Mouse (Mus musculus): ENCODE measurements around the gene Sct. TPM values are rescaled to one million over a fixed set of nuclear protein-coding genes. Genes with fewer than 3 reads are reported as not detected.

The Sct gene
- polyA plus RNA-seq (2014; fragmentation: Nextera tagmentation; extraction: Ambion mirVana) = 9.1 and 10.5 TPM in 2 replicates

- 3% methylated on average over 46 of the region's 46 CpGs for WGBS
- ATAC-seq (ENCODE audit: insufficient number of reproducible peaks, insufficient read depth, low FRiP score, low read depth) = peak; percentile 44; the same call in 1 of the 2 replicates
- no peaks in the 10 kb centered on the region for H3K36me3 ChIP-seq (ENCODE audit: control insufficient read depth, insufficient read depth, low read length)
- H3K27me3 ChIP-seq (ENCODE audit: control insufficient read depth, insufficient read depth, low read length) = no peaks in the 10 kb centered on the region
- no peaks in the 10 kb centered on the region for H3K9me3 ChIP-seq (ENCODE audit: control insufficient read depth, low read depth, low read length)
- H3K4me1 ChIP-seq (ENCODE audit: control insufficient read depth, insufficient read depth, low read length) = peaks cover 7% of the 10 kb centered on the region; the same call in 1 of the 2 replicates
- H3K4me3 ChIP-seq (ENCODE audit: low read depth, low read length) = peak within 1 kb of the TSS; percentile 32
- H3K9ac ChIP-seq (replicated peaks; ENCODE audit: low read depth, low read length) = peak within 1 kb of the TSS; percentile 28; the same call in 1 of the 2 replicates
- H3K27ac ChIP-seq (ENCODE audit: low read length) = no peak within 1 kb of the TSS
- H3K4me2 ChIP-seq (replicated peaks; ENCODE audit: low read depth, low read length) = peak within 1 kb of the TSS; percentile 74
Measured at GRCm38 (mm10) chr7:141278766-141279590, at the start of gene Sct. Sct (minus strand) TSS chr7:141279133.

- peak overlapping the region; percentile 46 for H3K4me2 ChIP-seq (replicated peaks; ENCODE audit: low read depth, low read length)
- WGBS = 13% methylated on average over 24 of the region's 24 CpGs
- peak overlapping the region; percentile 99 for H3K27ac ChIP-seq (ENCODE audit: low read length)
- no peaks in the 10 kb centered on the region for H3K27me3 ChIP-seq (ENCODE audit: control insufficient read depth, insufficient read depth, low read length)
- H3K4me3 ChIP-seq (ENCODE audit: low read depth, low read length) = peak overlapping the region; percentile 65
- no peaks in the 10 kb centered on the region for H3K9me3 ChIP-seq (ENCODE audit: control insufficient read depth, low read depth, low read length)
- H3K4me1 ChIP-seq (ENCODE audit: control insufficient read depth, insufficient read depth, low read length) = peaks cover 14% of the 10 kb centered on the region
- ATAC-seq (ENCODE audit: insufficient number of reproducible peaks, insufficient read depth, low FRiP score, low read depth) = peak; percentile 7
- H3K9ac ChIP-seq (replicated peaks; ENCODE audit: low read depth, low read length) = peak overlapping the region; percentile 87
- peaks cover 14% of the 10 kb centered on the region for H3K36me3 ChIP-seq (ENCODE audit: control insufficient read depth, insufficient read depth, low read length)
Measured at GRCm38 (mm10) chr7:141328373-141328990, 49.5 kb upstream of the Sct start.

DNA sequence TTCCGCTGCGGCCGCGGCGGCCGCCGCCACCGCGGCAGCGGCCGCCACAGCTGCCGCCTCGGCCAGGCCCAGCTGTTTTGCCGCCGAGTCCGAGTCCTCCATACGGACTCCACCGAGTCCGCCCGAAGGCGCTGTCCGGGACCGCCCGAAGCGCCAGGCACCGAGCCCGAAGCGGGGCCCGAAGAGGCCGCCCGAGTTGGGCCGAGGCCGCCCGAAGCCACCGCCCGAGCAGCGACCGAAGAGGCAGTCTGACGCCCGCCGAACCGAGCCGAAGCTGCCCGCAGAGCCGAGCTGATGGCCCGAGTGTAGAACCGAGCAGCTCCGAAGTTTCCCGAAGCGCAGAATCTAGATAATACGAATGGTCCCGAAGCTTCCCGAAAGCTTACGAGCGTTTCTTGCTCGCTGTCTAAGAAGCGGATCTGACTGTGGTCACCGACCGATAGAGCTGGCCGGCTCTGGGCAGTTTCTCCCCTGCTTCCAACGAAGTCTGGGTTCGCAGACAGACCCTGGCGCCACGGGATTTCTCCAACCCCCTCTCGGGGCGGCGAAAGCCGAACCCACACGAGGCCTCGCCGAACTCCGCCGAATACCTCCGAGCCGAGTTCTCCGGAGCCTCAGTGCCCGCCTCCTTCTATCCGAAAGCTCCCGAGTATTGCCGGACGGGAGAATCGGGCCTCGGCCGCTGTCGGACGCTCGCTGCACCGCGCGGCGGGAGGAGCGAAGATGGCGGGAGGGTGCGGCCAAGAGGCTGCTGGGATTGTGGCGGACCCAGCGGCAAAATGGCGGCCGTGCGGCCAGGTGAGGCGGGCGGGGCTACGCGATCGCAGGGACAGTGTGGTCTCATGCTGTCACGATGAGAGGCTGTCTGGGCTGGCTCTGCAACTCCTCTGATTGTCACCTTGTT, 48.8 kb upstream of the Sct start, which contains the start of the genes Deaf1 and Tmem80:
TSS of gene Deaf1 (minus strand) at position 222 of the 904 bp plus-strand sequence.
TSS of gene Tmem80 (plus strand) at position 271 of the 904 bp plus-strand sequence.
- Histone ChIP-seq H3K36me3 (ENCODE audit: control insufficient read depth, insufficient read depth, low read length) (peaks cover 15% of the 10 kb centered on the region), H3K9ac (replicated peaks; ENCODE audit: low read depth, low read length) (peak within 1 kb of the TSS; percentile 87), H3K4me2 (replicated peaks; ENCODE audit: low read depth, low read length) (peak within 1 kb of the TSS; percentile 100), H3K27ac (ENCODE audit: low read length) (peak within 1 kb of the TSS; percentile 99), H3K9me3 (ENCODE audit: control insufficient read depth, low read depth, low read length) (no peaks in the 10 kb centered on the region), H3K27me3 (ENCODE audit: control insufficient read depth, insufficient read depth, low read length) (no peaks in the 10 kb centered on the region), H3K4me3 (ENCODE audit: low read depth, low read length) (peak within 1 kb of the TSS; percentile 65), H3K4me1 (ENCODE audit: control insufficient read depth, insufficient read depth, low read length) (peaks cover 14% of the 10 kb centered on the region)
- under 1% methylated on average over 105 of the region's 105 CpGs for WGBS
- peak; percentile 95 for ATAC-seq (ENCODE audit: insufficient number of reproducible peaks, insufficient read depth, low FRiP score, low read depth)

GRCm38 (mm10) chr7:141326546-141327446, 47.9 kb upstream of the Sct start:
- peak overlapping the region; percentile 65 for H3K4me3 ChIP-seq (ENCODE audit: low read depth, low read length)
- H3K36me3 ChIP-seq (ENCODE audit: control insufficient read depth, insufficient read depth, low read length) = peaks cover 22% of the 10 kb centered on the region
- H3K4me1 ChIP-seq (ENCODE audit: control insufficient read depth, insufficient read depth, low read length) = peaks cover 14% of the 10 kb centered on the region
- 4% methylated on average over 29 of the region's 35 CpGs for WGBS
- peak overlapping the region; percentile 100 for H3K4me2 ChIP-seq (replicated peaks; ENCODE audit: low read depth, low read length)
- peak overlapping the region; percentile 87 for H3K9ac ChIP-seq (replicated peaks; ENCODE audit: low read depth, low read length)
- ATAC-seq (ENCODE audit: insufficient number of reproducible peaks, insufficient read depth, low FRiP score, low read depth) = peak; percentile 2; the same call in 1 of the 2 replicates
- no peaks in the 10 kb centered on the region for H3K9me3 ChIP-seq (ENCODE audit: control insufficient read depth, low read depth, low read length)
- H3K27ac ChIP-seq (ENCODE audit: low read length) = peak overlapping the region; percentile 99
- H3K27me3 ChIP-seq (ENCODE audit: control insufficient read depth, insufficient read depth, low read length) = no peaks in the 10 kb centered on the region

GRCm38 (mm10) chr7:141324686-141325085, 45.8 kb upstream of the Sct start:
- Histone ChIP-seq H3K9me3 (ENCODE audit: control insufficient read depth, low read depth, low read length) (no peaks in the 10 kb centered on the region), H3K27me3 (ENCODE audit: control insufficient read depth, insufficient read depth, low read length) (no peaks in the 10 kb centered on the region), H3K4me3 (ENCODE audit: low read depth, low read length) (no peak overlapping the region), H3K27ac (ENCODE audit: low read length) (no peak overlapping the region), H3K4me2 (replicated peaks; ENCODE audit: low read depth, low read length) (no peak overlapping the region), H3K36me3 (ENCODE audit: control insufficient read depth, insufficient read depth, low read length) (peaks cover 38% of the 10 kb centered on the region), H3K4me1 (ENCODE audit: control insufficient read depth, insufficient read depth, low read length) (peaks cover 14% of the 10 kb centered on the region), H3K9ac (replicated peaks; ENCODE audit: low read depth, low read length) (no peak overlapping the region)
- ATAC-seq (ENCODE audit: insufficient number of reproducible peaks, insufficient read depth, low FRiP score, low read depth) = no peak
- 91% methylated on average over 1 of the region's 1 CpGs for WGBS

DNA sequence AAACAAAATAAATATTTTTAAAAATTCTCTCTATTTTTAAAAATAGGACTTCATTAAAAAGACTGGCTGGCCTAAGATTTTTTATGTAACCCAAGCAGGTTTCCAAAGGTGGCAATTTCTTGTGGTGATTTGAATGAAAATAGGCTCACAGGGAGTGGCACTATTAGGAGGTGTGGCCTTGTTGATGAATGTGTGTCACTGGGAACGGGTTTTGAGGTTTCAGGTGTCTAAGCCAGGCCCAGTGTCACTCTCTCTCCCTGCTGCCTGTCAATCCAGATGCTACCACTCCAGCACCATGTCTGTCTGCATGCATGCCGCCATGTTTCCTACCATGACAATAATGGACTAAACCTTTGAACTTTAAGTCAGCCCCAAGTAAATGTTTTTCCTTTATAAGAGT, 40.5 kb upstream of the Sct start:
- Histone ChIP-seq H3K4me2 (replicated peaks; ENCODE audit: low read depth, low read length) (no peak overlapping the region), H3K27me3 (ENCODE audit: control insufficient read depth, insufficient read depth, low read length) (no peaks in the 10 kb centered on the region), H3K27ac (ENCODE audit: low read length) (no peak overlapping the region), H3K9ac (replicated peaks; ENCODE audit: low read depth, low read length) (no peak overlapping the region), H3K4me3 (ENCODE audit: low read depth, low read length) (no peak overlapping the region), H3K9me3 (ENCODE audit: control insufficient read depth, low read depth, low read length) (no peaks in the 10 kb centered on the region), H3K36me3 (ENCODE audit: control insufficient read depth, insufficient read depth, low read length) (peaks cover 83% of the 10 kb centered on the region), H3K4me1 (ENCODE audit: control insufficient read depth, insufficient read depth, low read length) (no peaks in the 10 kb centered on the region)
- no peak for ATAC-seq (ENCODE audit: insufficient number of reproducible peaks, insufficient read depth, low FRiP score, low read depth)
- 66% methylated on average over 2 of the region's 2 CpGs for WGBS

DNA sequence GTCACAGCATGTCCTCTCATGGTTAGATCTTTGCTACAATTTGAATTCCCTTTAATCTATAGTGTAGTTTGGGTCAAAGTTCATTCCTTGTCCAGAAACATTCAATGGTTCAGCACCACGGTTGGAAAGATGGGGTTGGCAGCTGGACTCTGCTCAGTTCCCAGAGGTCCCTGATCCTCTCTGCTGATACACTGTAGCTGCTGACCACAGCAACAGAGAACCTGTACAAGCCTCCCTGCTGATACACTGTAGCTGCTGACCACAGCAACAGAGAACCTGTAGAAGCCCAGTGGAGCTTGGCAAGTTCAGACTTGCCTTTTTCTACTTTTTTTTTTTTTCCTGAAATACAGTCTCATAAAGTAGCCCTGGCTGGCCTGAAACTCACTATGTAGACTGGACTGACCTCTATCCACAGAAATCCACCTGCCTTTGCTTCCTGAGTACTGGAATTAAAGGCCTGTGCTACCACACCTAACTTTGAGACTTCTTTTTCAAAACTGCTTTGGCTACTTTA, 38.7 kb upstream of the Sct start:
- Histone ChIP-seq H3K27me3 (ENCODE audit: control insufficient read depth, insufficient read depth, low read length) (no peaks in the 10 kb centered on the region), H3K27ac (ENCODE audit: low read length) (no peak overlapping the region), H3K4me2 (replicated peaks; ENCODE audit: low read depth, low read length) (no peak overlapping the region), H3K4me3 (ENCODE audit: low read depth, low read length) (no peak overlapping the region), H3K9me3 (ENCODE audit: control insufficient read depth, low read depth, low read length) (no peaks in the 10 kb centered on the region), H3K9ac (replicated peaks; ENCODE audit: low read depth, low read length) (no peak overlapping the region), H3K4me1 (ENCODE audit: control insufficient read depth, insufficient read depth, low read length) (no peaks in the 10 kb centered on the region), H3K36me3 (ENCODE audit: control insufficient read depth, insufficient read depth, low read length) (peaks cover 86% of the 10 kb centered on the region)
- no peak for ATAC-seq (ENCODE audit: insufficient number of reproducible peaks, insufficient read depth, low FRiP score, low read depth)
- 77% methylated on average over 1 of the region's 1 CpGs for WGBS
